Mouse (Mus musculus) spleen, adult 2 months (tissue): ENCODE data around the gene Slain2.

Experiments used
- CTCF ChIP-seq: fragments of 200-500 bp; IDR thresholded peaks from 2 replicates; pipeline ENCODE4 v1.5.1; 2011; ENCODE audit warnings: mild to moderate bottlenecking, inconsistent platforms; ENCODE audit not compliant: insufficient read depth, insufficient read length, insufficient replicate concordance; ENCODE audit errors: extremely low read depth
- POLR2A ChIP-seq: fragments of 200-500 bp; IDR thresholded peaks from 2 replicates; pipeline ENCODE4 v1.6.1; 2011; ENCODE audit warnings: low read depth, low read length, inconsistent platforms

GRCm38 (mm10) chr5:73004046-73004445, 89.9 kb downstream of the Slain2 start:
- no peak for TF ChIP-seq POLR2A
- TF ChIP-seq CTCF = no peak
